Mouse (Mus musculus) spleen, adult 2 months (tissue): ENCODE data around the gene Ccdc180.

ENCODE experiments used
- CTCF ChIP-seq: fragments of 200-500 bp; IDR thresholded peaks from 2 replicates; pipeline ENCODE4 v1.5.1; 2011; ENCODE audit warnings: mild to moderate bottlenecking, inconsistent platforms; ENCODE audit not compliant: insufficient read depth, insufficient read length, insufficient replicate concordance; ENCODE audit errors: extremely low read depth
- POLR2A ChIP-seq: fragments of 200-500 bp; IDR thresholded peaks from 2 replicates; pipeline ENCODE4 v1.6.1; 2011; ENCODE audit warnings: low read depth, low read length, inconsistent platforms

GRCm38 (mm10) chr4:45966716-45967115 lies 76.6 kb downstream of the Ccdc180 start:
- no peak for TF ChIP-seq CTCF
- TF ChIP-seq POLR2A, result no peak
